8 mouse cellular contexts compared by ENCODE assay signal in genomic region chr11:69947337-69948065, GRCm38 (mm10). TPM values are rescaled to one million over a fixed set of nuclear protein-coding genes. Genes with fewer than 3 reads are reported as not detected.
DNase-seq lines count a peak whose midpoint lies in the region; ATAC-seq and TF ChIP-seq lines count a peak whose summit lies in the region.

No protein-coding gene starts in this region.

- H3K4me3 ChIP-seq in CH12.LX (replicated peaks in 1 of 3; ENCODE audit: low read depth in 2 of 3, low read length in 2 of 3, poor library complexity in 1 of 3), result peak overlapping the region in 2 of 3 experiments; percentile 43 to 56
- H3K4me3 ChIP-seq in forebrain, embryonic 15.5 days, result peak overlapping the region; percentile 42
- H3K4me3 ChIP-seq in hindbrain, embryonic 10.5 days, result peak overlapping the region; percentile 60
- H3K4me3 ChIP-seq in limb, embryonic 13.5 days, result peak overlapping the region; percentile 61
- H3K4me3 ChIP-seq in neural tube, embryonic 13.5 days, result peak overlapping the region; percentile 38

- ATAC-seq in forebrain, embryonic 15.5 days (replicated peaks), result peak; percentile 44
- ATAC-seq in limb, embryonic 13.5 days (ENCODE audit: low FRiP score, low read depth), result peak; percentile 57
- ATAC-seq in neural tube, embryonic 13.5 days (ENCODE audit: low read depth), result peak; percentile 62

- TF ChIP-seq POLR2A in CH12.LX (IDR thresholded peaks at IDR 0.05; ENCODE audit: low read depth, low read length), result no peak

- H3K27me3 ChIP-seq in CH12.LX (replicated peaks), result peaks cover 14% of the 10 kb centered on the region
- H3K27me3 ChIP-seq in forebrain, embryonic 15.5 days, result no peaks in the 10 kb centered on the region
- H3K27me3 ChIP-seq in hindbrain, embryonic 10.5 days (ENCODE audit: insufficient read depth, poor library complexity, severe bottlenecking), result peaks cover 19% of the 10 kb centered on the region
- peaks cover 10% of the 10 kb centered on the region; the same call in 1 of the 2 replicates for H3K27me3 ChIP-seq in limb, embryonic 13.5 days
- H3K27me3 ChIP-seq in neural tube, embryonic 13.5 days, result peaks cover 6% of the 10 kb centered on the region

- no peak for TF ChIP-seq RAD21 in CH12.LX (IDR thresholded peaks at IDR 0.05; ENCODE audit: low read depth, low read length)

- no peak for DNase-seq in CH12.LX (ENCODE audit: extremely low read depth)
- DNase-seq in adrenal gland, adult 2 months, result peak; percentile 64
- peak; percentile 47 for DNase-seq in hindbrain, embryonic 10.5 days (ENCODE audit: low spot score)
- no peak for DNase-seq in frontal cortex, adult 2 months (ENCODE audit: extremely low spot score in 1 of 2, low spot score in 1 of 2)
- DNase-seq in cerebellum, adult 9-10 months, result no peak

- no peak overlapping the region for H3K27ac ChIP-seq in CH12.LX (ENCODE audit: insufficient read depth, low read depth)
- peak overlapping the region; percentile 64; the same call in 1 of the 2 replicates for H3K27ac ChIP-seq in forebrain, embryonic 15.5 days (replicated peaks)
- H3K27ac ChIP-seq in hindbrain, embryonic 10.5 days, result peak overlapping the region; percentile 95
- peak overlapping the region; percentile 91 for H3K27ac ChIP-seq in limb, embryonic 13.5 days
- peak overlapping the region; percentile 20; the same call in 1 of the 2 replicates for H3K27ac ChIP-seq in neural tube, embryonic 13.5 days (replicated peaks)

- TF ChIP-seq EP300 in CH12.LX (IDR thresholded peaks at IDR 0.05; ENCODE audit: low read length), result no peak

- H3K79me2 ChIP-seq in CH12.LX (replicated peaks; ENCODE audit: control insufficient read depth, extremely low read depth, insufficient read depth, poor library complexity, severe bottlenecking), result no peaks in the 10 kb centered on the region

- in situ Hi-C loops in CH12.LX (cut with MboI; ENCODE audit: low pct_ligation_motif_present, low pct_unique_long_range_greater_than_20kb, low sequenced_read_pairs), result no loop called here

- peak overlapping the region; percentile 79 for H3K4me2 ChIP-seq in CH12.LX (ENCODE audit: insufficient read depth, low read depth, poor library complexity, severe bottlenecking)
- peak overlapping the region; percentile 48 for H3K4me2 ChIP-seq in forebrain, embryonic 15.5 days (replicated peaks)
- peak overlapping the region; percentile 83 for H3K4me2 ChIP-seq in limb, embryonic 13.5 days (replicated peaks)
- peak overlapping the region; percentile 56 for H3K4me2 ChIP-seq in neural tube, embryonic 13.5 days

- H3K9me3 ChIP-seq in CH12.LX (replicated peaks; ENCODE audit: low read length), result no peaks in the 10 kb centered on the region
- H3K9me3 ChIP-seq in forebrain, embryonic 15.5 days, result no peaks in the 10 kb centered on the region
- H3K9me3 ChIP-seq in hindbrain, embryonic 10.5 days, result no peaks in the 10 kb centered on the region
- no peaks in the 10 kb centered on the region for H3K9me3 ChIP-seq in limb, embryonic 13.5 days
- no peaks in the 10 kb centered on the region for H3K9me3 ChIP-seq in neural tube, embryonic 13.5 days

- WGBS in forebrain, embryonic 15.5 days, result 2% methylated on average over 29 of the region's 29 CpGs
- WGBS in hindbrain, embryonic 10.5 days, result 3% methylated on average over 29 of the region's 29 CpGs
- 2% methylated on average over 29 of the region's 29 CpGs for WGBS in limb, embryonic 13.5 days
- WGBS in neural tube, embryonic 13.5 days, result 5% methylated on average over 29 of the region's 29 CpGs

- H3K36me3 ChIP-seq in CH12.LX (replicated peaks in 1 of 2; ENCODE audit: control insufficient read depth in 1 of 2, insufficient read depth in 1 of 2, low read length in 1 of 2), result peaks cover 0 to 15% of the 10 kb centered on the region in 2 experiments
- no peaks in the 10 kb centered on the region for H3K36me3 ChIP-seq in forebrain, embryonic 15.5 days
- H3K36me3 ChIP-seq in hindbrain, embryonic 10.5 days, result peaks cover 38% of the 10 kb centered on the region
- peaks cover 35% of the 10 kb centered on the region for H3K36me3 ChIP-seq in limb, embryonic 13.5 days
- H3K36me3 ChIP-seq in neural tube, embryonic 13.5 days, result no peaks in the 10 kb centered on the region

- no peak overlapping the region for H3K9ac ChIP-seq in CH12.LX (ENCODE audit: insufficient read depth, low read depth)
- peak overlapping the region; percentile 34 for H3K9ac ChIP-seq in forebrain, embryonic 15.5 days (replicated peaks)
- peak overlapping the region; percentile 70 for H3K9ac ChIP-seq in limb, embryonic 13.5 days
- H3K9ac ChIP-seq in neural tube, embryonic 13.5 days, result peak overlapping the region; percentile 43

- dilution Hi-C loops in CH12.LX (cut with MboI; ENCODE audit: extremely low pct_ligation_motif_present, extremely low pct_unique_long_range_greater_than_20kb, low sequenced_read_pairs), result no loop called here

- peaks cover 21 to 36% of the 10 kb centered on the region in 2 experiments for H3K4me1 ChIP-seq in CH12.LX (ENCODE audit: control insufficient read depth in 1 of 2, insufficient read depth in 2 of 2)
- peaks cover 18% of the 10 kb centered on the region for H3K4me1 ChIP-seq in forebrain, embryonic 15.5 days
- H3K4me1 ChIP-seq in hindbrain, embryonic 10.5 days (replicated peaks), result peaks cover 31% of the 10 kb centered on the region
- peaks cover 26% of the 10 kb centered on the region for H3K4me1 ChIP-seq in limb, embryonic 13.5 days
- H3K4me1 ChIP-seq in neural tube, embryonic 13.5 days (replicated peaks), result peaks cover 14% of the 10 kb centered on the region

- TF ChIP-seq CTCF in CH12.LX (conservative IDR thresholded peaks at IDR 0.05 in 1 of 2, IDR thresholded peaks at IDR 0.05 in 1 of 2; ENCODE audit: low read depth in 2 of 2, low read length in 2 of 2), result no peak

RNA-seq across cellular contexts. Expression of gene Slc2a4, which starts 0.5 kb away (rescaled TPM):
- 2.2 and 2.6 TPM in 2 replicates for total RNA-seq in CH12.LX (2012; rRNA removed)
- total RNA-seq in CH12.LX (2014; rRNA removed), result 3.1 and 3.8 TPM in 2 replicates
- 2.3 and 2.4 TPM in 2 replicates for polyA plus RNA-seq in CH12.LX (2012; ENCODE audit: insufficient read length, low read depth)
- total RNA-seq in adrenal gland, adult 2 months (2021), result 100 to 1,000 TPM in 1 of 2 experiments, 10 to 100 TPM in 1; 84.2 to 119 TPM
- polyA plus RNA-seq in adrenal gland, adult 2 months (2012; rRNA removed), result 138 and 142 TPM in 2 replicates
- polyA plus RNA-seq in forebrain, embryonic 15.5 days (2015; fragmentation: Nextera tagmentation; extraction: Ambion mirVana), result 6.4 and 7.5 TPM in 2 replicates
- polyA plus RNA-seq in hindbrain, embryonic 10.5 days (2016; fragmentation: Nextera tagmentation; extraction: Ambion mirVana), result 11.0 and 13.0 TPM in 2 replicates
- polyA plus RNA-seq in limb, embryonic 13.5 days (2015; fragmentation: Nextera tagmentation; extraction: Ambion mirVana), result 29.2 and 29.6 TPM in 2 replicates
- polyA plus RNA-seq in neural tube, embryonic 13.5 days (2015; fragmentation: Nextera tagmentation; extraction: Ambion mirVana), result 3.6 and 6.4 TPM in 2 replicates
- polyA plus RNA-seq in frontal cortex, adult 2 months (2012; rRNA removed), result 1.4 and 2.1 TPM in 2 replicates

RNA-seq across cellular contexts. Expression of gene Ybx2, which starts 11.9 kb away (rescaled TPM):
- total RNA-seq in CH12.LX (2012; rRNA removed) (0.25 TPM in 1 of 2 replicates, not detected in the other), CH12.LX (2014; rRNA removed) (not detected in 2 replicates)
- 0.39 TPM in 1 of 2 replicates, not detected in the other for polyA plus RNA-seq in CH12.LX (2012; ENCODE audit: insufficient read length, low read depth)
- total RNA-seq in adrenal gland, adult 2 months (2021), result 10 to 100 TPM; 12.9 to 20.0 TPM
- 21.8 and 41.4 TPM in 2 replicates for polyA plus RNA-seq in adrenal gland, adult 2 months (2012; rRNA removed)
- polyA plus RNA-seq in forebrain, embryonic 15.5 days (2015; fragmentation: Nextera tagmentation; extraction: Ambion mirVana), result 5.6 and 5.8 TPM in 2 replicates
- 2.8 and 2.9 TPM in 2 replicates for polyA plus RNA-seq in hindbrain, embryonic 10.5 days (2016; fragmentation: Nextera tagmentation; extraction: Ambion mirVana)
- 9.3 and 9.7 TPM in 2 replicates for polyA plus RNA-seq in limb, embryonic 13.5 days (2015; fragmentation: Nextera tagmentation; extraction: Ambion mirVana)
- polyA plus RNA-seq in neural tube, embryonic 13.5 days (2015; fragmentation: Nextera tagmentation; extraction: Ambion mirVana), result 4.7 and 5.0 TPM in 2 replicates
- 20.1 and 20.6 TPM in 2 replicates for polyA plus RNA-seq in frontal cortex, adult 2 months (2012; rRNA removed)

RNA-seq across cellular contexts. Expression of gene Cldn7, which starts 17.1 kb away (rescaled TPM):
- total RNA-seq in CH12.LX (2012; rRNA removed) (not detected in 2 replicates), CH12.LX (2014; rRNA removed) (not detected in 2 replicates)
- polyA plus RNA-seq in CH12.LX (2012; ENCODE audit: insufficient read length, low read depth), result not detected in 2 replicates
- total RNA-seq in adrenal gland, adult 2 months (2021), result under 1 TPM in 1 of 2 experiments, not detected in 1; 0.78 TPM
- polyA plus RNA-seq in adrenal gland, adult 2 months (2012; rRNA removed), result 0.11 and 0.32 TPM in 2 replicates
- 0.28 and 0.56 TPM in 2 replicates for polyA plus RNA-seq in forebrain, embryonic 15.5 days (2015; fragmentation: Nextera tagmentation; extraction: Ambion mirVana)
- 14.6 and 37.6 TPM in 2 replicates for polyA plus RNA-seq in hindbrain, embryonic 10.5 days (2016; fragmentation: Nextera tagmentation; extraction: Ambion mirVana)
- 13.4 and 14.4 TPM in 2 replicates for polyA plus RNA-seq in limb, embryonic 13.5 days (2015; fragmentation: Nextera tagmentation; extraction: Ambion mirVana)
- 0.33 and 1.7 TPM in 2 replicates for polyA plus RNA-seq in neural tube, embryonic 13.5 days (2015; fragmentation: Nextera tagmentation; extraction: Ambion mirVana)
- polyA plus RNA-seq in frontal cortex, adult 2 months (2012; rRNA removed), result 0.10 and 0.34 TPM in 2 replicates

RNA-seq across cellular contexts. Expression of gene Eif5a, which starts 25.7 kb away (rescaled TPM):
- 1,419 and 1,651 TPM in 2 replicates for total RNA-seq in CH12.LX (2012; rRNA removed)
- 2,535 and 2,729 TPM in 2 replicates for total RNA-seq in CH12.LX (2014; rRNA removed)
- polyA plus RNA-seq in CH12.LX (2012; ENCODE audit: insufficient read length, low read depth), result 3,314 and 3,421 TPM in 2 replicates
- 100 to 1,000 TPM; 572 to 622 TPM for total RNA-seq in adrenal gland, adult 2 months (2021)
- 180 and 225 TPM in 2 replicates for polyA plus RNA-seq in adrenal gland, adult 2 months (2012; rRNA removed)
- polyA plus RNA-seq in forebrain, embryonic 15.5 days (2015; fragmentation: Nextera tagmentation; extraction: Ambion mirVana), result 1,167 and 1,257 TPM in 2 replicates
- polyA plus RNA-seq in hindbrain, embryonic 10.5 days (2016; fragmentation: Nextera tagmentation; extraction: Ambion mirVana), result 2,350 and 2,667 TPM in 2 replicates
- polyA plus RNA-seq in limb, embryonic 13.5 days (2015; fragmentation: Nextera tagmentation; extraction: Ambion mirVana), result 1,543 and 1,562 TPM in 2 replicates
- 1,157 and 1,178 TPM in 2 replicates for polyA plus RNA-seq in neural tube, embryonic 13.5 days (2015; fragmentation: Nextera tagmentation; extraction: Ambion mirVana)
- polyA plus RNA-seq in frontal cortex, adult 2 months (2012; rRNA removed), result 630 and 714 TPM in 2 replicates

RNA-seq across cellular contexts. Expression of gene Ctdnep1, which starts 33.5 kb away (rescaled TPM):
- 61.8 and 66.7 TPM in 2 replicates for total RNA-seq in CH12.LX (2012; rRNA removed)
- 37.7 and 42.9 TPM in 2 replicates for total RNA-seq in CH12.LX (2014; rRNA removed)
- 143 and 171 TPM in 2 replicates for polyA plus RNA-seq in CH12.LX (2012; ENCODE audit: insufficient read length, low read depth)
- 100 to 1,000 TPM; 130 to 136 TPM for total RNA-seq in adrenal gland, adult 2 months (2021)
- 106 and 117 TPM in 2 replicates for polyA plus RNA-seq in adrenal gland, adult 2 months (2012; rRNA removed)
- polyA plus RNA-seq in forebrain, embryonic 15.5 days (2015; fragmentation: Nextera tagmentation; extraction: Ambion mirVana), result 18.4 and 20.8 TPM in 2 replicates
- 22.6 and 25.7 TPM in 2 replicates for polyA plus RNA-seq in hindbrain, embryonic 10.5 days (2016; fragmentation: Nextera tagmentation; extraction: Ambion mirVana)
- polyA plus RNA-seq in limb, embryonic 13.5 days (2015; fragmentation: Nextera tagmentation; extraction: Ambion mirVana), result 30.8 and 31.2 TPM in 2 replicates
- polyA plus RNA-seq in neural tube, embryonic 13.5 days (2015; fragmentation: Nextera tagmentation; extraction: Ambion mirVana), result 21.5 and 22.5 TPM in 2 replicates
- 117 and 133 TPM in 2 replicates for polyA plus RNA-seq in frontal cortex, adult 2 months (2012; rRNA removed)

Comparison
In these comparisons a context has a peak if more than half of its experiments do, and no peak if none do; other contexts are left out.
1. DNase-seq: peak in adrenal gland, adult 2 months (single experiment) and hindbrain, embryonic 10.5 days (single experiment); none in CH12.LX (single experiment), frontal cortex, adult 2 months (0 of 2) and cerebellum, adult 9-10 months (single experiment).
2. Peak in every context shown above with its lines, with median percentiles within 50 percentile points of each other: H3K4me2 ChIP-seq, H3K4me3 ChIP-seq and ATAC-seq.